Mouse (Mus musculus): ENCODE data around the gene Pramel1. TPM values are rescaled to one million over a fixed set of nuclear protein-coding genes. Genes with fewer than 3 reads are reported as not detected.

Pramel1 gene
- polyA plus RNA-seq, 1 experiment from 2014 or later: not detected

- Histone ChIP-seq H3K4me2 (replicated peaks; ENCODE audit: low read depth) (no peak overlapping the region), H3K9ac (ENCODE audit: low read depth, low read length) (no peak overlapping the region), H3K36me3 (ENCODE audit: control insufficient read depth, insufficient read depth) (no peaks in the 10 kb centered on the region), H3K4me1 (replicated peaks; ENCODE audit: control insufficient read depth, insufficient read depth, low read length) (no peaks in the 10 kb centered on the region), H3K9me3 (ENCODE audit: control insufficient read depth) (no peaks in the 10 kb centered on the region), H3K4me3 (ENCODE audit: low read depth, low read length) (no peak overlapping the region), H3K27me3 (replicated peaks; ENCODE audit: control insufficient read depth, insufficient read depth, low read length) (0 out of 2 replicates have a peak, but pooled peaks cover 7% of the 10 kb centered on the region), H3K27ac (ENCODE audit: low read depth, low read length) (no peak overlapping the region)
- no peak for ATAC-seq
- WGBS: 45% methylated on average over 4 of the region's 4 CpGs
- TF ChIP-seq CTCF (IDR thresholded peaks at IDR 0.05; ENCODE audit: low read depth): peak; percentile 44
These were observed 10.6 kb upstream of the Pramel1 start for GRCm38 (mm10) chr4:143383646-143384045.

- peak overlapping the region; percentile 38 for H3K4me3 ChIP-seq (ENCODE audit: low read depth, low read length)
- no peaks in the 10 kb centered on the region for H3K27me3 ChIP-seq (replicated peaks; ENCODE audit: control insufficient read depth, insufficient read depth, low read length)
- peak; percentile 63 for TF ChIP-seq CTCF (IDR thresholded peaks at IDR 0.05; ENCODE audit: low read depth)
- WGBS: 10% methylated on average over 33 of the region's 43 CpGs
- H3K36me3 ChIP-seq (ENCODE audit: control insufficient read depth, insufficient read depth): no peaks in the 10 kb centered on the region
- no peak overlapping the region for H3K27ac ChIP-seq (ENCODE audit: low read depth, low read length)
- H3K9ac ChIP-seq (ENCODE audit: low read depth, low read length): peak overlapping the region; percentile 22
- 0 out of 2 replicates have a peak, but pooled peaks cover 3% of the 10 kb centered on the region for H3K4me1 ChIP-seq (replicated peaks; ENCODE audit: control insufficient read depth, insufficient read depth, low read length)
- H3K4me2 ChIP-seq (replicated peaks; ENCODE audit: low read depth): peak overlapping the region; percentile 68
- H3K9me3 ChIP-seq (ENCODE audit: control insufficient read depth): no peaks in the 10 kb centered on the region
- 0 out of 2 replicates have a peak, but pooled peaks have one; percentile 43 for ATAC-seq
These were observed 5.1 kb upstream of the Pramel1 start for GRCm38 (mm10) chr4:143388955-143389702.

GRCm38 (mm10) chr4:143411566-143412218 is 17.5 kb downstream of the Pramel1 start:
- no peak for ATAC-seq
- H3K4me3 ChIP-seq (ENCODE audit: low read depth, low read length): peak overlapping the region; percentile 57
- 0 out of 2 replicates have a peak, but pooled peaks cover 2% of the 10 kb centered on the region for H3K4me1 ChIP-seq (replicated peaks; ENCODE audit: control insufficient read depth, insufficient read depth, low read length)
- H3K36me3 ChIP-seq (ENCODE audit: control insufficient read depth, insufficient read depth): peaks cover 8% of the 10 kb centered on the region
- no peak for TF ChIP-seq CTCF (IDR thresholded peaks at IDR 0.05; ENCODE audit: low read depth)
- H3K27me3 ChIP-seq (replicated peaks; ENCODE audit: control insufficient read depth, insufficient read depth, low read length): no peaks in the 10 kb centered on the region
- no peaks in the 10 kb centered on the region for H3K9me3 ChIP-seq (ENCODE audit: control insufficient read depth)
- 70% methylated on average over 5 of the region's 5 CpGs for WGBS
- H3K4me2 ChIP-seq (replicated peaks; ENCODE audit: low read depth): peak overlapping the region; percentile 60
- no peak overlapping the region for H3K27ac ChIP-seq (ENCODE audit: low read depth, low read length)
- H3K9ac ChIP-seq (ENCODE audit: low read depth, low read length): no peak overlapping the region

- H3K27ac ChIP-seq (ENCODE audit: low read depth, low read length): peak within 1 kb of the TSS; percentile 75
- ATAC-seq: peak; percentile 97
- 0 out of 2 replicates have a peak, but pooled peaks cover 2% of the 10 kb centered on the region for H3K4me1 ChIP-seq (replicated peaks; ENCODE audit: control insufficient read depth, insufficient read depth, low read length)
- no peaks in the 10 kb centered on the region for H3K27me3 ChIP-seq (replicated peaks; ENCODE audit: control insufficient read depth, insufficient read depth, low read length)
- H3K4me3 ChIP-seq (ENCODE audit: low read depth, low read length): peak within 1 kb of the TSS; percentile 57
- H3K4me2 ChIP-seq (replicated peaks; ENCODE audit: low read depth): peak within 1 kb of the TSS; percentile 69
- TF ChIP-seq CTCF (IDR thresholded peaks at IDR 0.05; ENCODE audit: low read depth): no peak
- peak within 1 kb of the TSS; percentile 60 for H3K9ac ChIP-seq (ENCODE audit: low read depth, low read length)
- H3K36me3 ChIP-seq (ENCODE audit: control insufficient read depth, insufficient read depth): peaks cover 16% of the 10 kb centered on the region
- under 1% methylated on average over 50 of the region's 50 CpGs for WGBS
- no peaks in the 10 kb centered on the region for H3K9me3 ChIP-seq (ENCODE audit: control insufficient read depth)
These were observed 18.2 kb downstream of the Pramel1 start, which contains the start of gene Pramef8 for GRCm38 (mm10) chr4:143412219-143413092. Gene Pramef8 (plus strand): TSS chr4:143412426.

- 100% methylated on average over 1 of the region's 1 CpGs for WGBS
- H3K9ac ChIP-seq (ENCODE audit: low read depth, low read length): no peak overlapping the region
- H3K4me3 ChIP-seq (ENCODE audit: low read depth, low read length): no peak overlapping the region
- 0 out of 2 replicates have a peak, but pooled peaks cover 2% of the 10 kb centered on the region for H3K4me1 ChIP-seq (replicated peaks; ENCODE audit: control insufficient read depth, insufficient read depth, low read length)
- peaks cover 28% of the 10 kb centered on the region for H3K36me3 ChIP-seq (ENCODE audit: control insufficient read depth, insufficient read depth)
- no peak for ATAC-seq
- TF ChIP-seq CTCF (IDR thresholded peaks at IDR 0.05; ENCODE audit: low read depth): no peak
- H3K27me3 ChIP-seq (replicated peaks; ENCODE audit: control insufficient read depth, insufficient read depth, low read length): no peaks in the 10 kb centered on the region
- no peak overlapping the region for H3K27ac ChIP-seq (ENCODE audit: low read depth, low read length)
- H3K9me3 ChIP-seq (ENCODE audit: control insufficient read depth): no peaks in the 10 kb centered on the region
- no peak overlapping the region for H3K4me2 ChIP-seq (replicated peaks; ENCODE audit: low read depth)
These were observed 19.4 kb downstream of the Pramel1 start for GRCm38 (mm10) chr4:143413621-143414020.

All from intestine, postnatal 0 days (tissue).